ENCODE assay signal across 9 mouse cellular contexts in the genomic region with DNA sequence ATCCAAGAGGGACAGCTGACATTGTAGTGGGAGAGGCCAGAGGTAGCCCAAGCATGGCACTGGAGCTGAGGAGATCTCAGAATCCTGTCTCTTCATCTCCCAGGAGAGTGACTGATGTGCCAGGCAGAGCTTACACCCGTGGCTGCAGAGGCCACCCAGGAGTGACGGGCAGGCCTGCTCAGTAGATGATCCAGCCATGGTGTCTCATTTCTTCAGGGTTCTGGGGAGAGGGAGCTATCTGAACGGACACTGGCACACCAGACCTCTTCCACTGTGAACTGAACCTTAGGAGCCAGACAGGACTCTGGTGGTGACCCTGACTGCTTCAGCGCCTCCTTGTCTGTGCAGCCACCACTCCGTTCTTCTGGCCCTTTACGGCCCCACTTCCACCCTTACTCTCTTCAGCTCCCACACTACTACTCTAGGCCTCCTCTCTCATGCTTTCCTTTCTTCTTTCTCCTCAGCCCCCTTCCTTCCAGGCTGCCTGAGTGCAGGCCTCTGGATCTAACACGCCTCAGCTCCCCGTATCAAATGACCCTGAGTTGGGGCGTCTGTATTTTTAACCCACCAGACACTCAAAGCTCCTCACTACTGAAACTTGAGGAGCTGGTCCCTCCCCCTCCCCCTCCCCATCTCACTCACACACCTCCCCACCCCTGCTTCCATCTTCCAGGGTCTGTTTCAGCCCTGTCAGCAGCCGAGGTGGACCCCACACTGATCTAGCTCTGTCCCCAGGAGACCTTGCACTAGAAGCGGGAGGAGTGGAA. TPM values are rescaled to one million over a fixed set of nuclear protein-coding genes. Genes with fewer than 3 reads are reported as not detected.
DNase-seq lines count a peak whose midpoint lies in the region; ATAC-seq lines count a peak whose summit lies in the region.
"Had no signal": no experiment of that assay in that cellular context is flagged by ENCODE, and none has a peak within 500 bp of the region (broad histone marks: within the 10 kb centered on the region; RNA-seq: fewer than 3 reads in every experiment).

No protein-coding gene starts in this region.

- peak overlapping the region; percentile 91 for H3K27ac ChIP-seq in heart, embryonic 12.5 days (ENCODE audit: poor library complexity, severe bottlenecking)
- H3K27ac ChIP-seq in lung, embryonic 16.5 days (ENCODE audit: low read length): peak overlapping the region; percentile 47
- H3K27ac ChIP-seq: macrophage had no signal

- peak overlapping the region; percentile 44; the same call in 1 of the 2 replicates for H3K9ac ChIP-seq in heart, embryonic 12.5 days
- H3K9ac ChIP-seq in lung, embryonic 16.5 days (ENCODE audit: low read length): no peak overlapping the region

- no peaks in the 10 kb centered on the region for H3K9me3 ChIP-seq in heart, embryonic 12.5 days (replicated peaks)
- H3K9me3 ChIP-seq in lung, embryonic 16.5 days (ENCODE audit: control insufficient read depth, low read length): no peaks in the 10 kb centered on the region

- intact Hi-C loops in heart, postnatal 14 days (cut with DNase I): no loop called here

- peaks cover 67% of the 10 kb centered on the region for H3K4me1 ChIP-seq in heart, embryonic 12.5 days (replicated peaks)
- H3K4me1 ChIP-seq in lung, embryonic 16.5 days (replicated peaks; ENCODE audit: control insufficient read depth, insufficient read depth, low read length): peaks cover 28% of the 10 kb centered on the region

- no peaks in the 10 kb centered on the region for H3K36me3 ChIP-seq in heart, embryonic 12.5 days
- no peaks in the 10 kb centered on the region for H3K36me3 ChIP-seq in lung, embryonic 16.5 days (ENCODE audit: control insufficient read depth, insufficient read depth, low read length)

- 32% methylated on average over 11 of the region's 11 CpGs for WGBS in heart, embryonic 12.5 days
- 55% methylated on average over 11 of the region's 11 CpGs for WGBS in lung, embryonic 16.5 days

- DNase-seq in heart, postnatal 14 days: no peak
- DNase-seq in lung, postnatal 36 days: no peak
- DNase-seq in gastrocnemius, postnatal 10 days: peak; percentile 44
- peak; percentile 85 for DNase-seq in skeletal muscle tissue, adult 2 months (ENCODE audit: low read depth, low spot score)
- no peak for DNase-seq in frontal cortex, postnatal 36 days (ENCODE audit: low spot score in 2 of 2)
- no peak for DNase-seq in thymus, postnatal 25 days

- H3K27me3 ChIP-seq in heart, embryonic 12.5 days (replicated peaks): no peaks in the 10 kb centered on the region
- H3K27me3 ChIP-seq in lung, embryonic 16.5 days (ENCODE audit: control insufficient read depth, insufficient read depth, low read depth, low read length): no peaks in the 10 kb centered on the region

- no peak for ATAC-seq in heart, embryonic 12.5 days (ENCODE audit: insufficient number of reproducible peaks, low FRiP score)
- no peak for ATAC-seq in lung, embryonic 16.5 days (ENCODE audit: low read depth)

- no peak overlapping the region for H3K4me3 ChIP-seq in heart, embryonic 12.5 days
- no peak overlapping the region for H3K4me3 ChIP-seq in lung, embryonic 16.5 days (ENCODE audit: low read length)

- H3K4me2 ChIP-seq in heart, embryonic 12.5 days: 0 out of 2 replicates have a peak overlapping the region, but pooled peaks have one; percentile 3
- no peak overlapping the region for H3K4me2 ChIP-seq in lung, embryonic 16.5 days (ENCODE audit: low read depth, low read length)

RNA-seq across cellular contexts. Expression of a gene that starts 1.8 kb away (rescaled TPM):
- 182 and 185 TPM in 2 replicates for polyA plus RNA-seq in heart, embryonic 12.5 days (2016; fragmentation: Nextera tagmentation; extraction: Ambion mirVana)
- 10 to 100 TPM; 10.1 to 12.9 TPM for total RNA-seq in heart, postnatal 14 days (2021)
- 7.9 and 15.3 TPM in 2 replicates for polyA plus RNA-seq in lung, embryonic 16.5 days (2015; fragmentation: Nextera tagmentation; extraction: Ambion mirVana)
- 1,000 to 10,000 TPM; 4,961 to 5,359 TPM for total RNA-seq in gastrocnemius, postnatal 10 days (2021)
- polyA plus RNA-seq: macrophage had no signal

RNA-seq across cellular contexts. Expression of a gene that starts 14.9 kb away (rescaled TPM):
- polyA plus RNA-seq in heart, embryonic 12.5 days (2016; fragmentation: Nextera tagmentation; extraction: Ambion mirVana): 156 and 164 TPM in 2 replicates
- total RNA-seq in heart, postnatal 14 days (2021): 10 to 100 TPM; 71.1 to 77.7 TPM
- 139 and 147 TPM in 2 replicates for polyA plus RNA-seq in lung, embryonic 16.5 days (2015; fragmentation: Nextera tagmentation; extraction: Ambion mirVana)
- total RNA-seq in gastrocnemius, postnatal 10 days (2021): 10 to 100 TPM; 72.5 to 82.1 TPM

RNA-seq across cellular contexts. Expression of a gene that starts 36.7 kb away (rescaled TPM):
- polyA plus RNA-seq in heart, embryonic 12.5 days (2016; fragmentation: Nextera tagmentation; extraction: Ambion mirVana): 0.17 and 0.19 TPM in 2 replicates
- not detected for total RNA-seq in heart, postnatal 14 days (2021)
- not detected in 2 replicates for polyA plus RNA-seq in lung, embryonic 16.5 days (2015; fragmentation: Nextera tagmentation; extraction: Ambion mirVana)
- under 1 TPM; 0.61 to 0.66 TPM for total RNA-seq in gastrocnemius, postnatal 10 days (2021)
- polyA plus RNA-seq: macrophage had no signal

RNA-seq across cellular contexts. Expression of a gene that starts 40.0 kb away (rescaled TPM):
- polyA plus RNA-seq in heart, embryonic 12.5 days (2016; fragmentation: Nextera tagmentation; extraction: Ambion mirVana): 24.0 and 26.1 TPM in 2 replicates
- 10 to 100 TPM; 13.8 to 16.3 TPM for total RNA-seq in heart, postnatal 14 days (2021)
- 42.5 and 46.0 TPM in 2 replicates for polyA plus RNA-seq in lung, embryonic 16.5 days (2015; fragmentation: Nextera tagmentation; extraction: Ambion mirVana)
- total RNA-seq in gastrocnemius, postnatal 10 days (2021): 10 to 100 TPM; 15.4 to 19.1 TPM

Comparison
In these comparisons a context has a peak if more than half of its experiments do, and no peak if none do; other contexts are left out.
1. DNase-seq: peak in gastrocnemius, postnatal 10 days (single experiment) and skeletal muscle tissue, adult 2 months (single experiment); none in heart, postnatal 14 days (0 of 2), lung, postnatal 36 days (single experiment), frontal cortex, postnatal 36 days (0 of 2) and thymus, postnatal 25 days (single experiment).
2. RNA of a gene that starts 1.8 kb away (total RNA-seq): 4,961 to 5,359 TPM in gastrocnemius, postnatal 10 days; 10.1 to 12.9 TPM in heart, postnatal 14 days; every median in the first group is over 100 times any median in the second.